Mouse (Mus musculus): Measurements from ENCODE around the gene Eda. TPM values are rescaled to one million over a fixed set of nuclear protein-coding genes. Genes with fewer than 3 reads are reported as not detected.
"Not testable (repeated sequence)": the region's sequence is repeated elsewhere in the genome, so short reads cannot be mapped to it uniquely, and the experiment has no call there.

The Eda gene
- total RNA-seq, 2 experiments from 2014 or later: 2.3 to 2.8 TPM

- DNase-seq: no peak
- intact Hi-C loops (cut with DNase I): no loop called here
Measured at GRCm38 (mm10) chrX:100400900-100401299, 425.5 kb downstream of the Eda start.

DNA sequence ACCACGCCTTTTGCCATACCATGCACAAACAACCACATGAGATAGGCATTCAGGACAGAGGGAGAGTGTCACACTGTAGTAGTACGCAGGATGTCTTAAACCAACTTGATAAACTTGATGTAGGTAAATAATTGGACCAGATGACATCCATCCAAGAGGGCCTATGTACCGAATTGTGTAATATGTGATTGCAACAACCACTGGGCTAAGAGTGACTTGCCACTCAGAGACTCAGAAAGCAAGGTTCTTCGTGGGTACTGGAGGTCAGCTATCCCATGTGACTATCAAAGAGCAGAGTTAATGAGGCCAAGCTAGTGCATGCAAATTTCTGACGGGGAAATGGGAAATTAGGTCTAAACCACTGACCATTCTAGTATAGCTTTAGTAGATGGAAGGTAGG lies 426.3 kb downstream of the Eda start:
- intact Hi-C loops (cut with DNase I): no loop called here
- DNase-seq: no peak

DNA sequence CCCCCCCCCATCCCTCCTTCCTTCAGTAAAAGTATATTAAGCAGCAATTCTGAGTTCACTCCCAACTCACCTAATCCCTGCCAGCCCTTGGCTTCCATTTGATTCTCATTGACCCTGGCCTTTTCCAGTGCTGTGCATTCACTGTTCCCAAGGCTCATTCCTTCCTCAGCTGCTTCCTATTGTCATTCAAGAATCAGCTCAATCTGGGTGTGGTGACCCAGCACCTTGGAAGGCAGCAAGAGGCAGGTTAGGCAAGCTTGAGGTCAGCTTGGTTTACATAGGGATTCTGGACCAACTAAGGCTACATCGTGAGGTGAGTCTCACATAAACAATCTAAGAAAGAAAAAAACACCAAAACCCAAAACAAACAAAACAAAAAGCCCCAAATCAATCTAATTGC lies 433.8 kb downstream of the Eda start:
- intact Hi-C loops (cut with DNase I): no loop called here
- DNase-seq: no peak

DNA sequence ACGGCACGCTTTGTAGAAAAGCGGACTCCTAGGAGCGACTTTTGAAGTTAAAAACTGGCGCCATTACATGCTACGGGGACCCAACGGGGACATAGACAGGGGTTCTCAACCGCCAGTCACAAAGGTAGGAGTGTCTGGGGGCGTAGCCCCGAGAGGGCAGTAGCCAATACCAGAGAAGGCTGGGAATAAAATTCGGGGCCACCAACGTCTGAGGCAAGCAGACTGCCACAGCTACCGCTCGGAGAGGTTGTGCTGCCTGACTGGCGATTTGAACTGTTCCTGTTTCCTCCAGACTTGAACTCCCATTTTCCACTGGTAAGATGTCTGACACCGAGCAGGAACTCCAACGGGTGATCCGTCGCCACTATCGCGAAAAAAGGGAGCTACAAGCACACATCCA lies 453.3 kb downstream of the Eda start, which contains the start of gene Otud6a:
Gene Otud6a (plus strand): TSS at position 321 of the 400 bp plus-strand sequence.
- intact Hi-C loops (cut with DNase I): no loop called here
- no peak for DNase-seq

DNA sequence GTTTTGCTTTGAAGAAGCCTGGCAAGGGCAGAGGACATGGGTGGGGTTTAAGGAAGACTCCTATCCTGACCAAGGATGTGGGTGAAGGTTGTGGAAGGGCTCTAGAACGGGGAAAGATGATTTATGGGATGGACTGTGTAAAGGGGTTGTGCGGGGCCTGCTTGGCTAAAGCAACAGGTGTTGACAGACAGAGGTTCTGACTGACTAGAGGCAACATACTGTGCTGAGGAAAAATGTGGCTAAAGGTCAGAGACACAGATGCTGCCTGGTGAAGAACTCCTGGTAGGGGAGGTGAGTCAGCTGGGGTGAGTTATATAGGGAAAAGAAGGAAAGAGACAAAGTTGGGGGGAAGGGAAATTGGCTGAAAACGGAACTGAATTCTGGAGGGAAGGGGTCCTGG lies 456.9 kb downstream of the Eda start:
- intact Hi-C loops (cut with DNase I): no loop called here

GRCm38 (mm10) chrX:100442617-100443016 lies 467.2 kb downstream of the Eda start, which contains the start of gene Awat2:
Gene Awat2, minus strand, starts transcription at chrX:100442717.
- intact Hi-C loops (cut with DNase I); DNase-seq: not testable (repeated sequence)

More for the DNA sequence above, 456.9 kb downstream of the Eda start:
- DNase-seq: no peak

GRCm38 (mm10) chrX:100443532-100443931 lies 468.1 kb downstream of the Eda start:
- no peak for DNase-seq
- intact Hi-C loops (cut with DNase I): no loop called here

Small RNA genes lying within 50 kb of the gene (microRNA-seq; reads per million reads assigned to microRNA genes)
- gene Mir676: 1,429 to 1,470 reads per million in 2 experiments

Other genes with a start within 250 kb of the Eda start
- under 1 TPM; 0.17 to 0.28 TPM for gene Tmem28, start 154.6 kb upstream of the Eda start, total RNA-seq (2021)